Mouse (Mus musculus): Measurements from ENCODE around the gene Hk3. TPM values are rescaled to one million over a fixed set of nuclear protein-coding genes. Genes with fewer than 3 reads are reported as not detected.

The Hk3 gene
- 0.86 and 1.2 TPM in 2 replicates for polyA plus RNA-seq (2015; fragmentation: Nextera tagmentation; extraction: Ambion mirVana)

DNA sequence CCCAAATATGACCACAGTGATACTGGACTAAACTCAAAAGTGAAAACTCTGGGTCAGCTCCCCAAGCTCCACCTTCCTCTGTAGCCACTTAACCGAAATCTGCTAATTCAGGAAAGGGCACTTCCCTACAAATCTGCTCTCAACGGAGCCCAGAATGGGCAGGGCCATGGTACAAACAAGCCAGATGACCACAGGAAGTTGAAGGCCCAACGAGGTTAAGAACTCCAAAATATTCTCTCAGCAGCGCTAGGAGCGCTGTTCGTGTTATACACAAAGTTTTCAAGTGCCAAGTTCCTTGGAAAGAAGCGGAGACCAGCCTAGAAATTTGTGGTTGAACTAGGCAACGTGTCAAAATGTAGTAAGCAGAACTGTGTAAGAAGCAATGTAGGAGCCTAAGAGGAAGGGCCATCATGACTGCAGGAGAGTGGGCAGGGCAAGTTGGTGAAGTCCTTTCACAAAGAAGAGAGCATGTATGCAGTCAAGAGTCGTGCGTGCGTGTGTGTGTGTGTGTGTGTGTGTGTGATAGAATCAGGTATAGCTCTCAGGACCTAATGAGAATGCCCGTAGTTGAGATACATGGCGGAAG, at the start of gene Hk3:
Gene Hk3, minus strand, starts transcription at position 192 of the 586 bp plus-strand sequence.
- Histone ChIP-seq H3K4me2 (no peak within 1 kb of the TSS), H3K4me3 (no peak within 1 kb of the TSS), H3K36me3 (no peaks in the 10 kb centered on the region), H3K27ac (no peak within 1 kb of the TSS), H3K27me3 (no peaks in the 10 kb centered on the region), H3K4me1 (replicated peaks) (peaks cover 5% of the 10 kb centered on the region; the same call in 1 of the 2 replicates), H3K9me3 (replicated peaks) (no peaks in the 10 kb centered on the region), H3K9ac (no peak within 1 kb of the TSS)
- 79% methylated on average over 13 of the region's 13 CpGs for WGBS
- ATAC-seq (replicated peaks; ENCODE audit: insufficient number of reproducible peaks, insufficient read depth, low FRiP score, low read depth), result no peak

DNA sequence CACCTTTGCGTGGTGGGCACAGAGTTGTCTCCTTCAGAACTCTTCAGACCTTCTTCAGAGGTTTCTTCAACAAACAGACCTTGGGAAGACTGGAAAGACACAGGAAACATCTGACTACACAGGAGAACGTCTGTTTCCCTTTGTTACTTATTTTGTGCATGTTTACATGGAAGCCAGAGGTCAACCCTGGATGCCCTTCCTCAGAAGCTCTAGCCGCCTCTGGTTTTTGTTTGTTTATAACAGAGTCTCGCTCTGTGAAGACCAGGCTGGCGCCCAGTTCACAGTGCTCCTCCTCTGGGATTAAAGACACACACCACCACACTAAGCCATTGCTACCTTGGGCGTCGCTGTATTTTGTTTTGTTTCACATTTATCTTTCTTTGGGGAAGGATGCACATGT, 48.5 kb upstream of the Hk3 start:
- no peak overlapping the region for H3K4me3 ChIP-seq
- no peak overlapping the region for H3K9ac ChIP-seq
- peaks cover 5% of the 10 kb centered on the region; the same call in 1 of the 2 replicates for H3K36me3 ChIP-seq
- no peaks in the 10 kb centered on the region for H3K4me1 ChIP-seq (replicated peaks)
- H3K27me3 ChIP-seq, result no peaks in the 10 kb centered on the region
- no peak overlapping the region for H3K4me2 ChIP-seq
- H3K9me3 ChIP-seq (replicated peaks), result no peaks in the 10 kb centered on the region
- no peak overlapping the region for H3K27ac ChIP-seq
- no peak for ATAC-seq (replicated peaks; ENCODE audit: insufficient number of reproducible peaks, insufficient read depth, low FRiP score, low read depth)
- 67% methylated on average over 7 of the region's 7 CpGs for WGBS

DNA sequence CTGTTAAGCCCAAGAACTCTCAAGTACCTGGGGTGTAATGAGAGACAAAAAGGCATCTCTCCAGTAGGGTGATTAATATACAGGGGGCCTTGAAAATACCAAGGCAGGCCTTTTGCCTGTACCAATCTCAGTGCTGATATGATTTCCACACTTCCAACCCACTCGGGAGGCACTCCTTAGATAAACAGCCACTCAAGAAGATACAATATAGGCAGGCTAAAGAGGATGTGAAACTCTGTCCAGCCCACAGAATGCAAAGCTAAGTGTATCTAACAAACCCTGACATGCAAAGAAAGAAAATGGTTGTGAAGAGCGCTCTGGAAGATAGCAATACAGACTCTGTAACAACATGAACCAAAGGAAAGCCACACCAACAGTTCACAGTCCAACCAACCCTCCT, 42.1 kb upstream of the Hk3 start:
- H3K4me1 ChIP-seq (replicated peaks), result no peaks in the 10 kb centered on the region

DNA sequence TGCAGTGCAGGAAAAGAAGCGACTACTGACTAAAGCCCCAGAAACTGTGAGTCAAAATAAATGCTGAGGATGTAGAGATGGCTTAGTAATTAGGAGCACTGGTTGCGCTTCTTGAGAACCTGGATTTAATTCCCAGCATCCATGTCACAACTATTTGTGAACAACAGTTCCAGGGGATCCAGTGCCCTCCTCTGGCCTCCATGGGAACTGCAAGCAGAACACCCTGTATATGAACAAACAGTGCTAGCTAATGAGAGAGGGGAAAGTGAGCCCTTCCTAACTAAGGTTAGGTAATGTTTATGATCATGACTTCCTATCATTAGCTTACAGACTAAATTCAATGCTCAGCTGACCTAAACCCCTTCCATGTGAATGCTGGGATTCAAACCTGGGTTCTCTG, 36.9 kb upstream of the Hk3 start:
- H3K36me3 ChIP-seq, result peaks cover 8% of the 10 kb centered on the region
- H3K27ac ChIP-seq, result no peak overlapping the region
- H3K9ac ChIP-seq, result no peak overlapping the region
- no peaks in the 10 kb centered on the region for H3K4me1 ChIP-seq (replicated peaks)
- no peak for ATAC-seq (replicated peaks; ENCODE audit: insufficient number of reproducible peaks, insufficient read depth, low FRiP score, low read depth)
- no peaks in the 10 kb centered on the region for H3K27me3 ChIP-seq
- H3K9me3 ChIP-seq (replicated peaks), result no peaks in the 10 kb centered on the region
- H3K4me3 ChIP-seq, result no peak overlapping the region
- 91% methylated on average over 2 of the region's 2 CpGs for WGBS
- H3K4me2 ChIP-seq, result no peak overlapping the region

More for the DNA sequence above, 42.1 kb upstream of the Hk3 start:
- Histone ChIP-seq H3K9ac (no peak overlapping the region), H3K27ac (no peak overlapping the region), H3K9me3 (replicated peaks) (no peaks in the 10 kb centered on the region), H3K4me3 (no peak overlapping the region), H3K36me3 (0 out of 2 replicates have a peak, but pooled peaks cover under 1% of the 10 kb centered on the region), H3K4me2 (no peak overlapping the region), H3K27me3 (no peaks in the 10 kb centered on the region)
- 66% methylated on average over 2 of the region's 2 CpGs for WGBS
- ATAC-seq (replicated peaks; ENCODE audit: insufficient number of reproducible peaks, insufficient read depth, low FRiP score, low read depth), result no peak

DNA sequence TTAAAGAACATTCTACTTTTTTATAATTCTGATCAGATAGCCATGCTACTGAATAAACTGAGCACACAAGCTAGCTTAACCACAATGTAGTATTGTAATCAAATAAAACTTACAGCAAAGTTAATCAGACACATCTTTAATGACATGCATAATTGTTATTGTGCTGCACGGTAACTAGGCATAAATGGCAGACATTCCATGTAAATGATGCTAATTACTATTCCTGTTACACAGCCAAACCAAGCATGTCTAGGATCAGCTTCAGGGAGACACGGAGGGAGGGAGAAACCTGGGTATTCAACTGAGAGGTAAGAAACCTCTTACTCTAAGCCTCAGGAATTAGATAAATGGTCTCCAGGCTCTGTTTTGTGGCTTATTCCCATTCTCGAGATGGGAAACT, 26.5 kb upstream of the Hk3 start:
- H3K27ac ChIP-seq, result no peak overlapping the region
- H3K36me3 ChIP-seq, result peaks cover 8% of the 10 kb centered on the region; the same call in 1 of the 2 replicates
- no peak overlapping the region for H3K4me3 ChIP-seq
- no peak overlapping the region for H3K9ac ChIP-seq
- WGBS, result 78% methylated on average over 3 of the region's 3 CpGs
- no peaks in the 10 kb centered on the region for H3K27me3 ChIP-seq
- no peak for ATAC-seq (replicated peaks; ENCODE audit: insufficient number of reproducible peaks, insufficient read depth, low FRiP score, low read depth)
- no peaks in the 10 kb centered on the region for H3K9me3 ChIP-seq (replicated peaks)
- H3K4me1 ChIP-seq (replicated peaks), result no peaks in the 10 kb centered on the region
- no peak overlapping the region for H3K4me2 ChIP-seq

DNA sequence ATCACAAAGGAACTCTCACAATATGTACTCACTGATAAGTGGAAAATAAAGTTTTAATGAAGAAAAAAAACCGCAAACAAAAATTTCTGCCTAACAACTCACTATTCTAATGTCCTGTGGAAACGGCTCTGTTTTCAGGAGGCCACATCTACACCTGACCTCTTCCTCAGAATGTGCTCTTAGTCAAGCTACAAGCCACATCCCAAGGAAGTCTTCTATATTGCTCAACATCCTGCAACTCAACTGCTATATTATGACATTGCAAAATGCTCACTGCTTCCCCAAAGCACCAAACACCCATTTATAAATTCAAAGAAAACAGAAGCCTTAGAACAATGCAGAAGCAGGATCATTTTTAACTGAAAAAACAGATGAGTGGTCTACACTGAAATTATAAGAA, 18.8 kb upstream of the Hk3 start:
- no peak for ATAC-seq (replicated peaks; ENCODE audit: insufficient number of reproducible peaks, insufficient read depth, low FRiP score, low read depth)
- WGBS, result 93% methylated on average over 2 of the region's 2 CpGs

DNA sequence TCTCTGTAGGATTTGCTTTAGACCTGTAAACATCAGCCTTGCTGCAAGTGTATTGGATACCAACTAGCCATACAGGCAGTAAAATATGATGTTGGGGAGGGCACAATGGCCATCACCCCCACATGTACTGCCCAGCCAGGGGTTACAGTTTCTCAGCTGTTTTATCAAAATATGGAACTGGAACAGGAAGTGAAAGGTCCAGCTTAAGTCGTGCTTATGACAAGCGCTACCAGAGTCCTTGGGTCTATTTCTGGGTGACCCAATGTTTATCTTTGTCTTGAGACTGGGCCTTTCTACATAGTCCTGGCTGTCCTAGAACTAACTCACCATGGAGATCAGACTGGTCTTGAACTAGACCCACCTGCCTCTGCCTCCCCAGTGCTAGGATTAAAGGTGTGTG, 3.0 kb upstream of the Hk3 start:
- Histone ChIP-seq H3K27ac (no peak overlapping the region), H3K27me3 (no peaks in the 10 kb centered on the region), H3K4me2 (no peak overlapping the region), H3K9ac (no peak overlapping the region), H3K4me3 (no peak overlapping the region), H3K36me3 (peaks cover 11% of the 10 kb centered on the region; the same call in 1 of the 2 replicates), H3K9me3 (replicated peaks) (no peaks in the 10 kb centered on the region), H3K4me1 (replicated peaks) (peaks cover 5% of the 10 kb centered on the region; the same call in 1 of the 2 replicates)
- WGBS, result 83% methylated on average over 2 of the region's 2 CpGs
- no peak for ATAC-seq (replicated peaks; ENCODE audit: insufficient number of reproducible peaks, insufficient read depth, low FRiP score, low read depth)

More for the DNA sequence above, 18.8 kb upstream of the Hk3 start:
- H3K4me2 ChIP-seq, result no peak overlapping the region
- H3K36me3 ChIP-seq, result peaks cover 7% of the 10 kb centered on the region; the same call in 1 of the 2 replicates
- H3K9ac ChIP-seq, result no peak overlapping the region
- no peaks in the 10 kb centered on the region for H3K27me3 ChIP-seq
- H3K27ac ChIP-seq, result no peak overlapping the region
- H3K9me3 ChIP-seq (replicated peaks), result no peaks in the 10 kb centered on the region
- H3K4me3 ChIP-seq, result no peak overlapping the region
- no peaks in the 10 kb centered on the region for H3K4me1 ChIP-seq (replicated peaks)

DNA sequence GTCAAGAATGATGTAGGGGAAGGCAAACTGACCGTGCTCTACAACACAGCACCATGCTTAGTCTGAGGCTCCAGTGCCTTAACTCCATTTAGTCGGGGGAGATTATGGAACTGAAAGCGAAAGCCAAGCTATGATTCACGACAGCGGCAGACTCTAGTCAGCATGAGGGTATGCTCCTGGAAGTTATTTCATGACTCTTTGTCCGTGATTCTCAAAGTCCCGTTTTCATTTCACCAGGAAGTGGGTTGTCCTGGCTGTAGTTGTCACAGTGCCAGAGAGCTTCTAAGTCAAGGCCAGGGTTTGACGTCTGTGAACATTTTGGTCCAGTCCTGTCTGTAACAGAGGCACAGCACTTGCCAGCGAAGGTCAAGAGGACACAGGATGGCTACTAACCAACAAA, 1.5 kb upstream of the Hk3 start:
- no peak overlapping the region for H3K4me3 ChIP-seq
- no peak for ATAC-seq (replicated peaks; ENCODE audit: insufficient number of reproducible peaks, insufficient read depth, low FRiP score, low read depth)
- H3K4me1 ChIP-seq (replicated peaks), result peaks cover 5% of the 10 kb centered on the region; the same call in 1 of the 2 replicates
- WGBS, result 59% methylated on average over 9 of the region's 9 CpGs
- no peak overlapping the region for H3K4me2 ChIP-seq
- no peaks in the 10 kb centered on the region; the same call in 1 of the 2 replicates for H3K36me3 ChIP-seq
- no peaks in the 10 kb centered on the region for H3K9me3 ChIP-seq (replicated peaks)
- no peak overlapping the region for H3K9ac ChIP-seq
- H3K27me3 ChIP-seq, result no peaks in the 10 kb centered on the region
- H3K27ac ChIP-seq, result no peak overlapping the region

DNA sequence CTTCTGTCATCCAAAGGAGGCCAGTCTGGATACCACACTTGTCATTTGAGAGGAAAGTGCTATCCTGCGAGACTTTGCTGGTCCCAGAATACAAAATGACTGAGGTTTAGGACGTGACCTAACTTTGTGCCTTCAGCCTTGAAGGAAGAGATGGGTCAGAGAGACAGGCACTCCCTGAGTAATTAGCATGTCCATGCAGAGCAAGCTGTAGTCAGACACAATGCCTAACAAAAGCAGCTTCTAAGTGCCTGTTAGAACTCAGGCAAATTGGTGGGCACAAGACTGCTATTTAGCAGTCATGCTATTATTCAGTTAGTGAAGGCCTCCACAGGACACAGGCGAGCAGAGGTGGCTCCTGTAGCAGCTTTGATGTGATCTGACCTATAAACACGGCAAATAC, 1.1 kb upstream of the Hk3 start:
- WGBS, result 67% methylated on average over 4 of the region's 4 CpGs
- no peak overlapping the region for H3K27ac ChIP-seq
- ATAC-seq (replicated peaks; ENCODE audit: insufficient number of reproducible peaks, insufficient read depth, low FRiP score, low read depth), result no peak
- no peaks in the 10 kb centered on the region for H3K36me3 ChIP-seq
- no peaks in the 10 kb centered on the region for H3K9me3 ChIP-seq (replicated peaks)
- no peak overlapping the region for H3K9ac ChIP-seq
- peaks cover 5% of the 10 kb centered on the region; the same call in 1 of the 2 replicates for H3K4me1 ChIP-seq (replicated peaks)
- H3K4me3 ChIP-seq, result no peak overlapping the region
- H3K27me3 ChIP-seq, result no peaks in the 10 kb centered on the region
- no peak overlapping the region for H3K4me2 ChIP-seq

DNA sequence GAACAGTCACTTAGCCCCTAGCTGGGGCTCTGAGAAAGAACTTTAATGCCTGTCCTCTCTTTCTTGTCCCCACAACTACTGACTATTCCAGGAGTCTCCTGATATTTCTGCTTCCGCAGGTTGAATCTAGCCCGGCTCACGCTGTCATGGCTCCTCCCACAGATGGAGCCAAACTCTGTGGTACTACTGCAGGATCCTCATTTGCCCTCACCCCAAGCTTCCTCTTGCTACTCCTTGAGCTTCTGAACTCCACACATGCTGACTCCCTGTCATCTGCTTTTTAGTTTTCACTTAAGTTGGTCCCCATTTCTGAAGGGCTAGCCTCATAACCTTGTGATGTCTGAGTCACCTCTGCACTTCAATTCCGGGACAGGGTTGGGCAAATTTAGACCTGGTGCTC, 1.1 kb downstream of the Hk3 start:
- H3K4me1 ChIP-seq (replicated peaks), result peaks cover 5% of the 10 kb centered on the region; the same call in 1 of the 2 replicates
- H3K36me3 ChIP-seq, result no peaks in the 10 kb centered on the region
- WGBS, result 63% methylated on average over 4 of the region's 4 CpGs
- no peak overlapping the region for H3K27ac ChIP-seq
- no peak overlapping the region for H3K4me2 ChIP-seq
- H3K27me3 ChIP-seq, result no peaks in the 10 kb centered on the region
- no peak overlapping the region for H3K9ac ChIP-seq
- no peak for ATAC-seq (replicated peaks; ENCODE audit: insufficient number of reproducible peaks, insufficient read depth, low FRiP score, low read depth)
- no peak overlapping the region for H3K4me3 ChIP-seq
- H3K9me3 ChIP-seq (replicated peaks), result no peaks in the 10 kb centered on the region

DNA sequence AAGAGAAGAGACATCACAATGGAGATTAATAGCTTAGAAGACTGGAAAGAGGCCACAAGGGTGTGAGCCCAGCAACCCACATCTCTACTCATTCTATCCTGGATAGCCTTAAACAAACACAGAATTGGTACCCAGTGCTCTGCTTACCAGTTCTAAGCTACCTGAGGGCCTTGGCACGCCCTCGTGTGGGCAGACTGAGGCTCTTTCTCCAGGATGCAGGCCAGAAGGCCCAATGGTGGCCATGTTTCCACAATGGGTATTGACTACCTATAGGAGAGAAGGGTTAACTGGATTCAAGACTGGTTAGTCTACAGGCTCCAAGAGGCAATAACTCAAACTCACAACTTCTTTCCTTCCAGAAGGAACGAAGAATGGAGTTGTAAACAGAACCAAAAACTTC, 2.0 kb downstream of the Hk3 start:
- H3K4me1 ChIP-seq (replicated peaks), result peaks cover 5% of the 10 kb centered on the region; the same call in 1 of the 2 replicates
- no peak overlapping the region for H3K4me2 ChIP-seq
- no peaks in the 10 kb centered on the region for H3K9me3 ChIP-seq (replicated peaks)
- no peaks in the 10 kb centered on the region for H3K36me3 ChIP-seq
- H3K4me3 ChIP-seq, result no peak overlapping the region
- ATAC-seq (replicated peaks; ENCODE audit: insufficient number of reproducible peaks, insufficient read depth, low FRiP score, low read depth), result no peak
- no peak overlapping the region for H3K27ac ChIP-seq
- H3K27me3 ChIP-seq, result no peaks in the 10 kb centered on the region
- 59% methylated on average over 3 of the region's 3 CpGs for WGBS
- H3K9ac ChIP-seq, result no peak overlapping the region

DNA sequence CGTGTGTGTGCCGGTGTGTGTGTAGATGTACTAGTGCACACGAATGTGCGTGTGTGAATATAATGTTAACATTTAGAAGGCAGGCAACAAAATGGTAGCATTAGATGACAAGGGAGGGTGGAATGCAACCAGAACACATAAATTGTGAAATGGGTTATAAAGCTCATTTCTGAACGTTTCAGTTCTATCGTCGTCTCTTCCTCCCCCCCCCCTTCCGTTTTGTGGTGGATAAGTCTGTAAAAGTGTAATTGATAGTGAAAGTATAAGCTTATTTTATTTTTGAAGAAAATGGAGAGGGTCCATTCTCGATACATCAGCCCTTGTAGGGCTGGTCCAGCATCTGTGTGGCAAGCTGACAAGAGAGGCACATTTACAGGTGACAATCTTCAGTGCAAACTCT, 2.5 kb downstream of the Hk3 start:
- Histone ChIP-seq H3K36me3 (no peaks in the 10 kb centered on the region), H3K27me3 (no peaks in the 10 kb centered on the region), H3K4me2 (no peak overlapping the region), H3K27ac (no peak overlapping the region), H3K9ac (no peak overlapping the region), H3K4me3 (no peak overlapping the region), H3K4me1 (replicated peaks) (peaks cover 5% of the 10 kb centered on the region; the same call in 1 of the 2 replicates), H3K9me3 (replicated peaks) (no peaks in the 10 kb centered on the region)
- no peak for ATAC-seq (replicated peaks; ENCODE audit: insufficient number of reproducible peaks, insufficient read depth, low FRiP score, low read depth)
- 84% methylated on average over 9 of the region's 9 CpGs for whole genome bisulfite sequencing
